Mouse (Mus musculus) CH12F3 (cell line): ENCODE measurements around the gene Rnpepl1.
"Not testable (repeated sequence)": the region's sequence is repeated elsewhere in the genome, so short reads cannot be mapped to it uniquely, and the experiment has no call there.

Experiments
- in situ Hi-C: fragments of 300-500 bp; cut with MboI; formaldehyde crosslinking; loops from 2 replicates; pipeline ENCODE4 v1.14.3; 2020; ENCODE audit warnings: low sequenced_read_pairs

The Rnpepl1 gene

GRCm38 (mm10) chr1:92936467-92936866 is 25.9 kb downstream of the Rnpepl1 start:
- in situ Hi-C loops: no loop called here

- in situ Hi-C loops: no loop called here
These were observed 27.2 kb downstream of the Rnpepl1 start for GRCm38 (mm10) chr1:92937797-92938196.

- in situ Hi-C loops: no loop called here
These were observed 29.2 kb downstream of the Rnpepl1 start for GRCm38 (mm10) chr1:92939746-92940145.

- in situ Hi-C loops: no loop called here
These were observed 32.8 kb downstream of the Rnpepl1 start for GRCm38 (mm10) chr1:92943219-92943989.

- in situ Hi-C loops: no loop called here
These were observed 37.4 kb downstream of the Rnpepl1 start for GRCm38 (mm10) chr1:92947966-92948365.

GRCm38 (mm10) chr1:92949426-92949825 is 38.8 kb downstream of the Rnpepl1 start:
- in situ Hi-C loops: no loop called here

- in situ Hi-C loops: no loop called here
These were observed 40.0 kb downstream of the Rnpepl1 start, which contains the start of gene Gpr35 for GRCm38 (mm10) chr1:92950607-92951006. TSS of gene Gpr35 (plus strand) at chr1:92950865.

GRCm38 (mm10) chr1:92953641-92954040 is 43.1 kb downstream of the Rnpepl1 start:
- in situ Hi-C loops: no loop called here

- in situ Hi-C loops: not testable (repeated sequence)
These were observed 46.2 kb downstream of the Rnpepl1 start for GRCm38 (mm10) chr1:92956571-92957335.

GRCm38 (mm10) chr1:92958999-92959398 is 48.4 kb downstream of the Rnpepl1 start:
- in situ Hi-C loops: no loop called here

- in situ Hi-C loops: not testable (repeated sequence)
These were observed 60.2 kb downstream of the Rnpepl1 start for GRCm38 (mm10) chr1:92970791-92971190.

GRCm38 (mm10) chr1:92971879-92972795 is 61.6 kb downstream of the Rnpepl1 start:
- in situ Hi-C loops: no loop called here

GRCm38 (mm10) chr1:92972854-92973253 is 62.3 kb downstream of the Rnpepl1 start:
- in situ Hi-C loops: no loop called here
